Mouse (Mus musculus) adrenal gland, adult (tissue): ENCODE data around the gene Ctc1.
"Not testable (repeated sequence)": the region's sequence is repeated elsewhere in the genome, so short reads cannot be mapped to it uniquely, and the experiment has no call there.

ENCODE experiments used
- DNase-seq, 2 experiments: peaks; one replicate each; pipeline ENCODE4 v3.0.0; 2022 to 2023; ENCODE audit warnings: low spot score in 1 of 2; ENCODE audit not compliant: inconsistent age in 2 of 2

Ctc1 gene

GRCm38 (mm10) chr11:69006575-69006974 is 9.1 kb upstream of the Ctc1 start:
- not testable (repeated sequence) for DNase-seq

- peak; percentile 91 to 96 for DNase-seq
Observed at GRCm38 (mm10) chr11:69008182-69009121, 7.3 kb upstream of the Ctc1 start, which contains the start of gene Pfas. Pfas (minus strand) TSS chr11:69008460.

GRCm38 (mm10) chr11:69009508-69009907 is 6.2 kb upstream of the Ctc1 start:
- no peak for DNase-seq

- DNase-seq: no peak
Observed at GRCm38 (mm10) chr11:69010400-69011323, 5.0 kb upstream of the Ctc1 start.

- not testable (repeated sequence) for DNase-seq
Observed at GRCm38 (mm10) chr11:69011445-69011844, 4.3 kb upstream of the Ctc1 start.

GRCm38 (mm10) chr11:69012071-69012601 is 3.6 kb upstream of the Ctc1 start:
- DNase-seq: peak; percentile 93 to 97

- no peak for DNase-seq
Observed at GRCm38 (mm10) chr11:69016755-69017154, 1.0 kb downstream of the Ctc1 start.

GRCm38 (mm10) chr11:69020691-69021090 is 5.0 kb downstream of the Ctc1 start:
- DNase-seq: no peak

- no peak for DNase-seq
Observed at GRCm38 (mm10) chr11:69026562-69026961, 10.9 kb downstream of the Ctc1 start.

GRCm38 (mm10) chr11:69028805-69029204 is 13.1 kb downstream of the Ctc1 start:
- DNase-seq: no peak

GRCm38 (mm10) chr11:69033552-69033951 is 17.8 kb downstream of the Ctc1 start:
- peak in 1 of 2 experiments; percentile 45 for DNase-seq

- peak in 1 of 2 experiments; percentile 58 for DNase-seq
Observed at GRCm38 (mm10) chr11:69034585-69034984, 18.9 kb downstream of the Ctc1 start.

- no peak for DNase-seq
Observed at GRCm38 (mm10) chr11:69035411-69035810, 19.7 kb downstream of the Ctc1 start.

- peak; percentile 92 to 97 for DNase-seq
Observed at GRCm38 (mm10) chr11:69035849-69036248, 20.1 kb downstream of the Ctc1 start.

GRCm38 (mm10) chr11:69036486-69037230 is 20.9 kb downstream of the Ctc1 start:
- DNase-seq: peak; percentile 90 to 98

- peak; percentile 89 to 97 for DNase-seq
Observed at GRCm38 (mm10) chr11:69037231-69038061, 21.7 kb downstream of the Ctc1 start.

- peak; percentile 33 to 56 for DNase-seq
Observed at GRCm38 (mm10) chr11:69038173-69038572, 22.5 kb downstream of the Ctc1 start.

GRCm38 (mm10) chr11:69045531-69046394 is 30.1 kb downstream of the Ctc1 start, which contains the start of gene Aurkb:
Aurkb (plus strand) TSS chr11:69045647.
- DNase-seq: peak; percentile 81 to 94
